Mouse (Mus musculus): ENCODE results near the gene Acot7.
A peak's percentile ranks its signal among the peaks of the same experiment; 100 is the strongest.

Gene Acot7

GRCm38 (mm10) chr4:152303172-152303571 lies 125.2 kb downstream of the Acot7 start:
- peak; percentile 61 to 75 for DNase-seq

GRCm38 (mm10) chr4:152304685-152305084 lies 126.8 kb downstream of the Acot7 start:
- DNase-seq = no peak

GRCm38 (mm10) chr4:152305991-152306390 lies 128.1 kb downstream of the Acot7 start:
- DNase-seq = no peak

GRCm38 (mm10) chr4:152307542-152307941 lies 129.6 kb downstream of the Acot7 start:
- DNase-seq = no peak

- DNase-seq = no peak
These were observed 134.3 kb downstream of the Acot7 start for GRCm38 (mm10) chr4:152312186-152312585.

- no peak for DNase-seq
These were observed 135.3 kb downstream of the Acot7 start for GRCm38 (mm10) chr4:152313211-152313632.

- no peak for DNase-seq
These were observed 136.0 kb downstream of the Acot7 start for GRCm38 (mm10) chr4:152313934-152314333.

- no peak for DNase-seq
These were observed 137.7 kb downstream of the Acot7 start for GRCm38 (mm10) chr4:152315498-152316213.

GRCm38 (mm10) chr4:152317631-152318033 lies 139.7 kb downstream of the Acot7 start:
- no peak for DNase-seq

- peak; percentile 42 to 69 for DNase-seq
These were observed 140.7 kb downstream of the Acot7 start, which contains the start of gene Rnf207 for GRCm38 (mm10) chr4:152318517-152319234. Gene Rnf207, minus strand, starts transcription at chr4:152318993.

All from kidney, adult 8-10 months (tissue).